Mouse (Mus musculus) kidney, adult 9 months (tissue): ENCODE measurements around the gene Cdk2ap2.
A peak's percentile ranks its signal among the peaks of the same experiment; 100 is the strongest.
"Not testable (repeated sequence)": the region's sequence is repeated elsewhere in the genome, so short reads cannot be mapped to it uniquely, and the experiment has no call there.

ENCODE experiments used
- DNase-seq: peaks from one replicate; pipeline ENCODE4 v3.0.0; 2022

Cdk2ap2 gene

DNA sequence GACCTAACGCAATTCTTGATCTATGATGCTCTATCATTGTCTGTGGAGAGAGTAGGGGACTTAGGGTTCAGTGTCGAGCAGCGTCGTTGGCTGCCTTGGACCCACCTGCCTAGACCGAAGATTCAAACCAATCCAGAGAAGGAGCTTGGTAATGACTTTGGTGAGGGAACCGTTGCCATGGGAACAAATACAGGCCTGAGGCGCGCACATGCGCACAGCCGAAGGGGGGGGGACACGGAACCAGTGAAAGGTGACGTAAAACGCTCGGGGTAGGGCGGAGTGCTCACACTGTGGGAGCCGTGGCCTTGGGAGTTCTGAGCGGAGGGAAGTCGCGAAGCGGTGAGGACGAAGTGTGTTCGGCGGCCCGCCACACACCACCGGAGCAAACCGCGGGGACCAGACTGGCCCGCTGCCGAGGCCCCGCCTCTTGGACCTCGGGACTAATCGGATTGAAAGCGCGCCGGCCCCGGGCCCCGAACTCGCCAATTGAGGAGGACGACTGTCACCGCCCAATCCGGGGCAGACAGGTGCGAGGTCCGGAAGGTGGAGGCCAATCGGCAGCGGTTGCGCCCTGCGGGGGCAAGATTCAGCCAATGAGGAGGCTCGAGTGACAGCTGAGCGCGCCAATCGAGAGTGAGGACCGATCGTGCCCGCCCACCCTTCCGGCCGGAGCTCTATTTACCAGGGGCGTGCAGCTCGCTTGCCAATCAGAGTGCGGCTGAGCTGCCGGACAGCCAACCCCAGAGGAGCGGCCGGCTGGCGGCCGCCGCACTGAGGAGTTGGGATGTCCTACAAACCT lies at the start of gene Cdk2ap2:
TSS of gene Cdk2ap2 (plus strand) at position 541 of the 799 bp plus-strand sequence.
- DNase-seq: peak; percentile 100

DNA sequence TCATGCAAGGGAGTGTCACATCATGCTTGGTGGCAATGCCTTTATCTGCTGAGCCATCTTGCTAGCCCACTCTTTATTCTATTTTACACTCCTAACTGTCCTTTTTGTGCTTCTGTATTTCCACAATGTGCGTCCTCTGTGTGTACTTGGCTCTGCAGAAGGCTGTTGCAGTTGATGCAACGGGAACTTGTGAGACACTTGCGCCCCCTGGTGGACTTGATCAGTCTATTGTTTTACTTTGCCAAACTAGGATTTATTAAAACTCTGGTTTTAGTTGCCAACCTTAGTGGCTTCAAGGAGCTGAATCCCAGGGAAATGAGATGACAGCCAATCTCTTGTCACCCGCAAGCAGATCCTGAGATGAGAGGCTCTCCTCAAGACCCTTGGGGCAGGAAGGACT lies 49.1 kb upstream of the Cdk2ap2 start:
- peak; percentile 89 for DNase-seq

DNA sequence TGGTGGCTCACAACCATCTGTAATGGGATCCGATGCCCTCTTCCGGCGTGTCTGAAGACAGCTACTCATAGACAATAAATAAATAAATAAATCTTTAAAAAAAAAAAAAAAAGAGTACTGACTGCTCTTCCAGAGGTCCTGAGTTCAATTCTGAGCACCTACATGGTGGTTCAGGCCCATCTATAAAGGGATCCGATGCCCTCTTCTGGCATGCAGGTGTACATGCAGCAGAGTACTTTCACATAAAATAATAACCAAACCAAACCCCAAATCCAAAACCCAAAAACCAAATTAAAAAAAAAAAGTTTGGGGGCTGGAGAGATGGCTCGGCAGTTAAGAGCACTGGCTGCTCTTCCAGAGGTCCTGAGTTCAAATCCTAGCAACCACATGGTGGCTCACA lies 47.9 kb upstream of the Cdk2ap2 start:
- not testable (repeated sequence) for DNase-seq

DNA sequence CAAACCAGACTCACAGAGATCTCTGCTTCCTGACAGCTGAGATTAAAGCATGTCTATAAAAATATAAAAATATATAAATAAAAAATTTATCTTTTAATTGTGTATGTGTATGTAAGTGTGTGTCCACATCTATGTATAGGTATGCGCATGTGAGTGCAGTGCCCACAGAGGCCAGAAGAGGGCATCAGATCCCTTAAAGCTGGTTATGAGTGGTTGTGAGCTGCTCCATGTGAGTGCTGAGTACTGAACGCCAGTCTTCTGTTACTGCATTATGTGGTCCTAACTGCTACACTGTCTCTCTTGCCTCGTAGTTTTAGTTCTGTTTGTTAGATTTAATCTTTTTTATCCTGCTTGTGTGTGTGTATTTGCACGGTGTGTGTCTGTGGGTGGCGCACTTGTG lies 46.0 kb upstream of the Cdk2ap2 start:
- DNase-seq: no peak

DNA sequence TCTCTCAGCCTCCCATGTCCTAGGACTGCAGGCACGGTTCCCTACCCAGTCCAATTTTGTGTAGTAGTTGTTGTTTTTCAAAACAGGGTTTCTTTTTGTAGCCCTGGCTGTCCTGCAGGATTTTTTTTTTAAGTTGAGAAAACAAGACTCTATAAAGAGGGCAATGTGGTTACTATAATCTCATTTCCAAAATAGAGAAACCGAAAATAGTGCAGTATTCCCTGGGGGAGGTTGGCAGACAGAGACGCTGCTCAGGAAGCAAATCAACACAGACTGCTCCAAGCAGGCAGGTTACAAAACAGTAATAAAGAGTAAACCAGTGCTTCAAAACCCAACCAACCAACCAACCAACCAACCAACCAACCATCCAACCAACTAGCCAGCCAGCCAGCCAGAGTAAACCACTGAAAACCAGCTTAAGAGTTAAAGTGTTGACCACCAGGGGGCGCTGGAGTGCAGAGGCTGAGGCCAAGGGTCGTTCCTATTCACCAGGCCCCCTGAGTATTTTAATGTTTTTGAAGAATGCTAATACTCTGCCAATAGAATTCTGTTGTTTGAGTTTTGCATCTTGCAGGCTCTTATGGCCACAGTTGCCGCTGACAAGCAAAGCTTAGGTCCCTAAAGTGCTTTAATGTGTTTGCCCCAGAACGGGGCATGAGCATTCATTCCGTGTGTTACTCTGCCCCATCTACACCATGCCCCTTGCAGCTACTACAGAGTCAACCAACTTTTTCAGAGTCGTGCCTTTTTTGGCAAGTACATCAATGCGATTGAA lies 45.1 kb upstream of the Cdk2ap2 start:
- DNase-seq: peak; percentile 76

DNA sequence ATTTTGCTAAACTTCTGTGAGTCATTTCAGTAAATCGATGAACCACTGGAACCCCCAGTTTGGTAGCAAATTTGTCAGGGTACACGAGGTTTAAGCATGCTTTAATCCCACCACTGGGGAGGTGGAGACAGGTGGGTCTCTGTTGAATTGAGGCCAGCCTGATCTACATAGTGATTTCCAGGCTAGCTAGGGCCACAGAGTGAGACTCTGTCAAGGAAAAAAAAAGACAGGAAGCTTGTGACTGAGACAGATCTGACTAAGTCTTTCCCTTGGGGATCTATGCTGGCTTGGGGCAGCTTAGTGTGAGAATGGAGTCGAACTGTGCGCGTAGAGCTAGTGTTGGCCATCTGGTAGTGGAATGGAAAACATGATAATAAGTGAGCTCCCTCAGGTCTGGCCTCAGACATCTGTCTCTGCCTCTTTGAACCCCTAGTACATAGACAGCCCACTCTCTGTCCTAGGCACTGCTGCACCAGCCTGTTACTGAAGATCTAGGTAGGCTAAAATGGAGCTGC lies 44.4 kb upstream of the Cdk2ap2 start:
- DNase-seq: no peak

DNA sequence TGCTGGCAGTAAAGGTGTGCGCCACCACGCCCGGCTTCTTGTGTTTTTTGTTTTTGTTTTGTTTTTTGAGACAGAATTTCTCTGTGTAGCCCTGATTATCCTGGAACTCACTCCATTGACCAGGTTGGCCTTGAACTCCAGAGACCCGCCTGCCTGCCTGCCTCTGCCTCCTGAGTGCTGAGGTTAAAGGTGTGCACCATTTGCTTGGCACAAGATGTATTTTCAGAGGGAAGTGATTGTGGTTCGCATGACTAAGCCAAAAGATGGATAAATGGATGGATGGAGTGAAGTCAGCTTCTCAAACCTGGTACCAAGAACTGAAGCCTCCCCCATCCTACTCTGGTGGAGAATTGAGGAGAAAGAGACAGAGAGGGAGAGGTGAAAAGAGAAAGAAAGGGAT lies 42.4 kb upstream of the Cdk2ap2 start:
- no peak for DNase-seq

DNA sequence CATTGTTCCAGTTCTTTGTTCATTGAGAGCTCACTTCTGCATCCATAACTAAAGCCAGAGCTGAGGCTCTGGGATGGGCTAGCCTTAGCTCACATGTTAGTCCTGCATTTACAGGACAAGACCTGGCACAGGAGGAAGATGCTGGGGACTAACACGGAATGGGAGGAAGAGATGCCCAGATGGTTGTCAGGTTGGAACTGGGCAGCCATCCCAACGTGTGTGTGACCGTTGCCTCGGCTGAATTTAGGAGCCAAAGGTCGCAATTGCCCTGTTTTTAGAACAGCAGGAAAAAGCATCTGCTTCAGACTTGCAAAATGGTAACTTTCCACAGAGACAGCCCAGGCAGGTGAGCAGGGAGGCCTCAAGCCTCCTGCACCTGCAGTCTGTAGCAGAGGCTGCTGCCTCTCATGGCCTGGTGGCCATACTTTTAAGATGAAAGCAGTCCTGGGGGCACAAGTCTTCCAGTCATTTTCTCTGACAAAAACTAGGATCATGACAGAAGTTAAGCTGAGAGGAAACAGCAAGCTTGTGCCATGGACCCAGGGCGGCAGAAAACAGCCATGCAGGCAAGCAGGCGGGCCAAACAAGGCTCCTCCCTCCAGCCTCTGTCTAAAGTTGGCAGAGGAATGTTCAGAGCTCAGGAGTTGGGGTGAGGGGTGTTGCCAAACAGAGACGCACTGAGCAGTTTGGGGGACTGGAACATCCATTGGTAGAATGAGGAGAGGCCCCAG lies 41.6 kb upstream of the Cdk2ap2 start:
- peak; percentile 87 for DNase-seq

DNA sequence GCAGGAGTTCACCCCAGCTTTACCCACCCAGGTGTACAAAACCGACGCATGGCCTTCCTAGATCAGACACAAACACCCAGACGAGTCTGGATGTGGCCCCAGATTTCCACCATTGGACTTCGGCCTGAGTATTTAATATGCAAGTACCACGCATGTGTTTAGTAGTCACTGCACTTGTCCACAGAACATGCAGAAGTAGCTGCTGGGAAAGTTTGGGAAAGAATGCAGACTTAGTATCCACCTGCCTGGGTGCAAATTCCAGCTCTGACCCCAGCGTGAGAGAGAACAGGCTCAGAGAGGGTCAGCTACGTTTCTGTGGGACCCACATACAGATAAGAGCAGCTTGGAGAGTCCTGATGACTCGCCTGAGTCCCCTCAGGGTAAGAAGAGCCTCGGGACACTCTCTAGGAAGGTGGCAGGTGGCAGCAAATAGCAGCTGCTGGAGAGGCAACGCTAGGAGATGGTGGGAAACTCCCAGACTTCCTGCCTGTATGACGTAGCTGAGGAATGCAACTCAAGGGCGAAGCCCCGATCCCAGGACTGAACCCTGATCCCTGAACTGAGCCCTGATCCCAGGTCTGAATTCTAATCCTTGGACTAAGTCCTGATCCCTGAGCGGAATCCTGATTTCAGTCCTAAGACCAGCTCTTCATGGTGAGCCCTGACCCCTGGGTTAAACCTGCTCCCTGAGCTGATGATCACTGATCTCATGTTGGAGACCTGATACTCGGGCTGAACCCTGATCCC lies 40.9 kb upstream of the Cdk2ap2 start:
- DNase-seq: peak; percentile 78

DNA sequence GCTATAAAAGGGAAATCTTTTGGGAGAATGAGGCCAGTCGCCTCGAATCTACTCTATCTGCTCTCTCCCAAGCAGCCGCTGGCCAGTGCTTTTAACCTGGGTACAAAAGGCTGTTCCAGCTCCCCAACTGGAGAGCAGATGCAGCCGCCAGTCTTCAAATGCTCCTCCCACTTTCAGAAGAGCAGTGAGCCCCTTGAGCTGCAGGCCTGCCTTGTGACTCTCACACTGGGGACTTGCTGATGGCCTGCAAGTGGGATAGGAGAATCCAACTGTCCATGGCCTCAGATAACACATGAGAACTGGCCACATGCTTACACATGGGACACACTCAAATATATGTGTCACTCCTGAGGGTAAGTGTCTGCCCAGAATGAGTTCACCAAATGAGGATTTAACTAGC lies 40.3 kb upstream of the Cdk2ap2 start:
- DNase-seq: no peak

DNA sequence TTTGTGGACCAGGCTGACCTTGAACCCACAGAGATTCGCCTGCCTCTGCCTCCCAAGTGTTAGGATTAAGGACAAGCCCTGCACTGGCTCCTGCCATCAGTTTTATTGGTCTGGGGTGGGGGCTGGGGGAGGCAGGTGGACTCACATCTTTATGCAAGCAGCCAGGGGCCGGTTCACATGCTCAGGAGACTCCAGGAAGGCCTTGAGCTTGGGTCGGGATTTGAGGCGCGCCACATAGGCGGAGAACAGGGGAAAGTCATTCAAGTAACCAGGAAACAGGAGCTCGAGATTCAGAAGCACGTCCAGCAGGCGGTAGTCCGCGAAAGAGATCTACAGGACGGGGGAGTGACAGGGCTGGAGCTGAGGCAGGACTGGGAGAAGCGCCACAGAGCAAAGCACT lies 39.6 kb upstream of the Cdk2ap2 start:
- DNase-seq: no peak

DNA sequence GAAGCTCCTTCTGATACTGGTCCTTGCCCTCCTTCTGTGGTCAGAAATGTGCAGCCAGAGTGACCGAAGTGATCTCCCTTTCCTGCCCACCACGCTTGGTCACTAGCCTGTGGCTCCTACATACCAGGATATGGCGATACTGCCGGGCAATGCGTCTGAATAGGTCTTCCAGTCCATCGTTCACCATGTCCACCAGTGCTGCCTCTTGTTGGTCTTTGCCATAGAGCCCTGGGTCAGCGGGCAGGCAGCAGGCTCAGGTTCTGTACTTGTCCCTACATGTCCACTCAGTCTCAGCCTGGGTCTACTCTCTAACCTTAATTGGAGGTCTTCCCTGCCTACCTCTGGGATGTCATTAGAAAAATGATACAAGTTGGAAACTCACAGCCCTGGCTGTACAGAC lies 39.0 kb upstream of the Cdk2ap2 start:
- DNase-seq: no peak

DNA sequence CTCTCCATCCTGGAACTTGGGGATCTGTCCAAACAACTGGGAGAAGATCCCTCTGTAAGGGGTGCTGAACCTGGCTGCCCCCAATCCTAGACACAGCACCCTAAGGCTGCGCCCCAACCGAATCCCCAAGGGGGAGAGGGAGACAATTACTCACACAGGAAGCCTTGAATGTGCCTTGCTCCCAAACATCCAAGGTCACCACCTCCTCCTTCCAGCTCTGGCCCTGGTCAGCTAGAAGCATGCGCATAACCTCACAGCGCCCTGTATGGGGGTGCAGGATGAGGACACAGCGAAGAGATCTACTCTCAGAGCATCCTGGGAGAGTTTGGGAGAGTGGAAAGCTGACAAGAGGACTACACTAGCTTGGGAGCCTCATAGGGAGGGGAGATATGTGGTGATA lies 38.4 kb upstream of the Cdk2ap2 start:
- DNase-seq: no peak

DNA sequence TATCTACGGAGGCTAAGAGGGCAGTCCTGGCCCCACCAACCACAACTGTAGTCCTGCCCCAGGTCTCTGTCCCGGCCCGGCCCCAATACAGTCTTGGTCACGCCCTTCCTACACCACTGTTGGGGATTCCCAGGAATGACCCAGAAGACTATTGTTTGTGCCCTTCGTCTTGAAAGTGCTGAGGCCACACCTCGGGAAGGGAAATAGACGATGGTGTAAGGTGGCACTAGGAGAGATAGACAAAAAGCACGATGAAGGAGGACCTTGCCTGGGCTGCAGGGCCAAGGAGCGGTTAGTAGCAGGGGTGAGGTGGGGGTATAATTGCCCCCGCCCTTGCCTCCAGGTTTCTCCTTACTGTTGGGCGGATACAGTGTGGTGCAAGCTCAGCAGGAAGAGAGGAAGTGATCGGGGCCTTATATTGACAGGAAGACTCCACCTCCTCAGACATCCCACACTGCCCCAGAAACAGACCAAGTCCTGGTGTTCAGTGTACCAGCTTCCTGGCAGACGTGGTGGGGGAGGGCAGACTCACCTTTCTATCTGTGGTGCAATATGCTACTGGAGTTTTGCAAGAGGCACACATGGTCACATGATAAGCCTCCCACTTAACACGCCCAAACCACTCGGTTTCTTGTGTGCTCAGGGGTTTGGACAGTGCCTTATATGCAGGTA lies 37.8 kb upstream of the Cdk2ap2 start, which contains the start of gene Gstp3:
TSS of gene Gstp3 (minus strand) at position 501 of the 672 bp plus-strand sequence.
- DNase-seq: no peak

DNA sequence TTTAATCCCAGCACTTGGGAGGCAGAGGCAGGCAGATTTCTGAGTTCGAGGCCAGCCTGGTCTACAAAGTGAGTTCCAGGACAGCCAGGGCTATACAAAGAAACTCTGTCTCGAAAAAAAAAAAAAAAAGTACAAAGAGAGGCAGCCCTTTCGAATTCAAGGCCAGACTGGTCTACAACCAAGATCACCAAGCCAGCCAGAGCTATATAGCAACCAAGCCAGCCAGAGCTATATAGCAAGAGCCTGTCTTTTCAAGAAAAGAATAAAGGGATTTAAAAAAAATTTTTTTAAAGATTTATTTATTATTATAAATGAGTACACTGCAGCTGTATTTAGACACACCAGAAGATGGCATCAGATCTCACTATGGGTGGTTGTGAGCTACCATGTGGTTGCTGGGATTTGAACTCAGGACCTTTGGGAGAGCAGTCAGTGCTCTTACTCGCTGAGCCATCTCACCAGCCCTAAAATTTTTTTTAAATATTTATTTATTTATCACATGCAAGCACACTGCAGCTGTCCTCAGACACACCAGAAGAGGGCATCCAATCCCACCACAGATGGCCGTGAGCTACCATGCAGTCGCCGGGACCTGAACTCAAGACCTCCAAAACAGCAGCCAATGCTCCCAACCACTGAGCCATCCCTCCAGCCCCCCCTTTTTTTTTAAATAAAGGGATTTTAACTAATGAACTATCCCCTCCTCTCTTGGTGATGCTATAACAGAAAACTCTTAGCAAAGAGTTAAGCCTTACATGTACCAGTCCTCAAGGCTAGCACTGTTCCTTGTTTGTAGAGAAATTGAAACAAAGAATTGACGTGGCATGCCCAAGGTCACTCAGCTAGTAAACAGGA lies 36.7 kb upstream of the Cdk2ap2 start:
- DNase-seq: not testable (repeated sequence)

DNA sequence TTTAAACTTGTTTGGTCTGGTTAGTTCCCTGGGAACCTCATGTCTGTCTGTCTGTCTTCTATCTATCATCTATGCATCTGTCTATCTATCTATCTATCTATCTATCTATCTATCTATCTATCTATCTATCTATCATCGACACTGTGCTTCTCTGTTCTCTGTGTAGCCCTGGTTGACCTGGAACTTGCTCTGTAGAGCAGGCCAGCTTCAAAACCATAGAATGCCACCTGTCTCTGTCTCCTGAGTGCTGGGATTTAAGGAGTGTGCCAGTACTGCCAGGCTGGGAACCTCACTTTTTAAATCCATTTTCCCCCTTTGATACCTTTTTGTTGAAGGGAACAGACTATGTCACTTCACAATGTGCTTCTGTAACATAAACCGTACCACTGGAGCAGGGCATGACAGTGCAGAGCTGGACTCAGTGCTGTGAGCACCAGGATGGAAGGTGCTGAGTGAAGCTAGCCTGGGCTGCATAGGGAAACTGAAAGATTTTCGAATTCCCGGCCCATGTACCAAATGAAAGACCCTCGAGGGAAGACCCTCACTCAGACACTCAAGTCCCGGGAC lies 36.0 kb upstream of the Cdk2ap2 start:
- DNase-seq: no peak

DNA sequence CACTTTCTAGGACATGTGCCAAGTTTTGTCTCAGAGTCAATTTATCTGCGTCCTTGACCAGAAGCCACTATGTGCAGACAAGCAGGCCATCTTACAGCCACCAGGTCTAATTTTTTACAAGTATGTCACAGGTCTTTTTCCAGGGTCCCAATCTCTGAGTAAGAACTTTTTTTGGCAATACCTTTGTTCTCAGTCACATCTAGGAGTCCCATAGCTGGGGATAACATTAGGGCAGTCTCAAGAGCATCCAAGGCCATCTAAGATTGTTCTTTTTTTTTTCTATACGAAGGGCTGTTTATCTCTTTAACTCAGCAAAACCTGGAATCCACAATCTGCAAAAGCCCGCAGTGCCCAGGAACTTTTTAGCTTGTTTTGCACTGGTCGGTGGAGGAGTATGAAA lies 33.6 kb upstream of the Cdk2ap2 start:
- not testable (repeated sequence) for DNase-seq

DNA sequence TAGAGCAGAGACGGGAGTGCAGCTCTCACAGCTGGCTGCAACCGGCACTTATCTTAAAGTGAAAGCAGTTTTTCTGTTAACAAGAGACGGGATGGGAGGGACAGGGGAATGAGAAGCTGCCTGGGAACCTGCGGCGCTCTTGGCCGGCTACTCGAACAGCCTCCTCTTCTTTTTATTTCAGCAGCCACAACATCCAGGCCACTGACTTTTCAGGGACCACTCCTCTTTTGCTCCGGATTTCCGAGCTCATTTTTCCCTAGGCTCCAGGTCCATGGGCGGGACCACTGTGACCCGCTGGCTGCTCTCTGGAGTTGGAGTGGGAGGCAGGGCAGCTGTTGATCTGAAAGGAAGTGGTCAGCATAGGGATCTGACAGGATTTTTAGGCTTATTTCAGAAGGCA lies 32.5 kb upstream of the Cdk2ap2 start:
- DNase-seq: not testable (repeated sequence)

DNA sequence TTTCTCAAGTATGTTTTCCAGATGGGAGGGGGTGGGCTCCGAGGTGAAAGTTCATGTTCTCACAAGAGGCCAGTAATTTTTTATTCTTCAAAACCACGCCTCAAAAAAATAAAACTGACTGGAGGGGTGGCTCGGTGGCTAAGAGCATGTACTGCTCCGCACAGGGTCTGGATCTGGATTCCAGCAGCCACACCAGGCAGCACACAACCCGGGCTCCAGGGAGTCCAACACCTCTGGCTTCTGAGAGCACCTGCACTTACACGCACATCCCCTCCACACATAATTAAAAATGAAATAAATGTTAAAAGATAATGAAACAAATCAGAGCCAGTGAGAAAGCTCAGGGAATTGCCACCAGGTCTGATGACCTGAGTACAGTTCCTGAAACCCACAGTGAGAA lies 30.7 kb upstream of the Cdk2ap2 start:
- peak; percentile 58 for DNase-seq

DNA sequence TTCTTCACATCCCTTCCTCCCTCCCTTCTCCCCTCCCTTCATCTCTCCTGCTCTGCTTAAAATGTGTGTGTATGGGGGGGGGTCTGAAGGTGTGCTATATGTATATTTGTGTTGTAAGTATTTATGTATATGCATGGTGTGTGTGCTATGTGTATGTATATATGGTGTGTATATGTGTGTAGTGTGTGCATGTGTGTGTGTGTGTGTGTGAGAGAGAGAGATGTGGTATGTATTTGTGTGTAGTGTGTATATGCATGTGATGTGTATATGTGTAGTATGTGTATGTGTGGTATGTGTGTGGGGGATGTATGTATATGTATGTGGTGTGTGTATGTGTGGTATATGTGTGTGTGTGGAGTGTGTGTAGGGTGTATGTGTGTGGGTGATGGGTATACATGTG lies 30.1 kb upstream of the Cdk2ap2 start:
- no peak for DNase-seq

DNA sequence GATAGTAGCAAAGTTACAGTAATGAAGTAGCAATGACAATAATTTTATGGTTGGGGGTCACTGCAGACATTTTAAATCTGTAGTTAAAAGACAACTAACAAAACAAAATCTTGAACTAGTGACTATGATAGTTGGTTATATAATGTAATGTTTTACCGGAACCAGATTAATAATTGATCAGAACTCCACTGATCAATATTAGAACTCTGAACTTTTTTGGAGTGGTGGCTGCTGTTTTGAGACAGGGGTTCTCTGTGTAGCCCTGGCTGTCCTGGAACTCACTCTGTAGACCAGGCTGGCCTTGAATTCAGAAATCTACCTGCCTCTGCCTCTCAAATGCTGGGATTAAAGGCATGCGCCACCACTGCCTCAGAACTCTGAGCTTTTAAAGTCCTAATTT lies 28.7 kb upstream of the Cdk2ap2 start:
- DNase-seq: peak; percentile 61
